Mouse (Mus musculus) myocyte (in vitro differentiated cells): Measurements from ENCODE around the gene Bpifb9b. TPM values are rescaled to one million over a fixed set of nuclear protein-coding genes. Genes with fewer than 3 reads are reported as not detected.
"Not testable (repeated sequence)": the region's sequence is repeated elsewhere in the genome, so short reads cannot be mapped to it uniquely, and the experiment has no call there.

Experiments used
- H3K27me3 ChIP-seq: one replicate; pipeline ENCODE4 v1.6.1; 2011; ENCODE audit not compliant: control insufficient read depth, insufficient read depth, insufficient read length
- H3K36me3 ChIP-seq: one replicate; pipeline ENCODE4 v1.6.1; 2011; ENCODE audit not compliant: control insufficient read depth, insufficient read depth
- H3K4me2 ChIP-seq: one replicate; pipeline ENCODE4 v1.6.1; 2011; ENCODE audit warnings: low read depth, control low read depth
- H3K4me3 ChIP-seq: one replicate; pipeline ENCODE4 v1.5.1; 2011; ENCODE audit warnings: mild to moderate bottlenecking, control low read depth, moderate library complexity
- H3K79me2 ChIP-seq: one replicate; pipeline ENCODE4 v1.6.1; 2011; ENCODE audit not compliant: control insufficient read depth, insufficient read depth
- H3ac ChIP-seq: one replicate; pipeline ENCODE4 v1.6.1; 2011; ENCODE audit not compliant: control insufficient read depth, insufficient read length
- CEBPB ChIP-seq: IDR thresholded peaks from 2 replicates; pipeline ENCODE4 v1.6.1; 2011; ENCODE audit warnings: mild to moderate bottlenecking, moderate library complexity; ENCODE audit not compliant: poor library complexity, insufficient read depth, severe bottlenecking
- E2F4 ChIP-seq: IDR thresholded peaks from one replicate; pipeline ENCODE4 v1.6.1; 2011; ENCODE audit warnings: mild to moderate bottlenecking, control low read depth, moderate library complexity; ENCODE audit not compliant: insufficient read depth
- MAX ChIP-seq: IDR thresholded peaks from one replicate; pipeline ENCODE4 v1.6.1; 2011; ENCODE audit warnings: low read depth, mild to moderate bottlenecking, control low read depth
- MYOD1 ChIP-seq, 3 experiments: IDR thresholded peaks; one replicate each; pipeline ENCODE4 v1.6.1; 2011; ENCODE audit warnings: control low read depth in 2 of 3, low read depth in 2 of 3, mild to moderate bottlenecking in 2 of 3, moderate library complexity in 1 of 3; ENCODE audit not compliant: insufficient read length in 2 of 3, control insufficient read depth in 1 of 3
- MYOG ChIP-seq, 3 experiments: IDR thresholded peaks; one replicate each; pipeline ENCODE4 v1.6.1; 2011; ENCODE audit warnings: control low read depth in 2 of 3, low read depth in 2 of 3, mild to moderate bottlenecking in 2 of 3; ENCODE audit not compliant: insufficient read length in 2 of 3, control insufficient read depth in 1 of 3, insufficient read depth in 1 of 3
- POLR2A ChIP-seq: IDR thresholded peaks from one replicate; pipeline ENCODE4 v1.6.1; 2011; ENCODE audit warnings: low read depth, mild to moderate bottlenecking, control low read depth, moderate library complexity; ENCODE audit not compliant: insufficient read length
- POLR2AphosphoS2 ChIP-seq: IDR thresholded peaks from one replicate; pipeline ENCODE4 v1.6.1; 2011; ENCODE audit warnings: low read depth, control low read depth; ENCODE audit not compliant: insufficient read length
- REST ChIP-seq: IDR thresholded peaks from one replicate; pipeline ENCODE4 v1.6.1; 2011; ENCODE audit warnings: mild to moderate bottlenecking, control low read depth, moderate library complexity; ENCODE audit not compliant: insufficient read depth, insufficient read length
- SRF ChIP-seq: IDR thresholded peaks from one replicate; pipeline ENCODE4 v1.6.1; 2011; ENCODE audit warnings: low read depth; ENCODE audit not compliant: control insufficient read depth, insufficient read length
- TCF12 ChIP-seq: IDR thresholded peaks from one replicate; pipeline ENCODE4 v1.6.1; 2011; ENCODE audit warnings: mild to moderate bottlenecking, control low read depth; ENCODE audit not compliant: poor library complexity, insufficient read depth, severe bottlenecking
- TCF3 ChIP-seq: IDR thresholded peaks from one replicate; pipeline ENCODE4 v1.6.1; 2011; ENCODE audit warnings: low read depth, control low read depth; ENCODE audit not compliant: insufficient read length
- USF1 ChIP-seq: IDR thresholded peaks from one replicate; pipeline ENCODE4 v1.6.1; 2011; ENCODE audit warnings: low read depth, mild to moderate bottlenecking, control low read depth, moderate library complexity
- polyA plus RNA-seq: library from polyadenylated mRNA; unstranded; fragments of >200 nt; fragmentation: generic; extraction: Trizol; gene quantifications from one replicate; pipeline ENCODE4 v1.2.1, GENCODE M21; 2012; ENCODE audit warnings: missing spikeins

Gene Bpifb9b
- polyA plus RNA-seq, 1 experiment = not detected

DNA sequence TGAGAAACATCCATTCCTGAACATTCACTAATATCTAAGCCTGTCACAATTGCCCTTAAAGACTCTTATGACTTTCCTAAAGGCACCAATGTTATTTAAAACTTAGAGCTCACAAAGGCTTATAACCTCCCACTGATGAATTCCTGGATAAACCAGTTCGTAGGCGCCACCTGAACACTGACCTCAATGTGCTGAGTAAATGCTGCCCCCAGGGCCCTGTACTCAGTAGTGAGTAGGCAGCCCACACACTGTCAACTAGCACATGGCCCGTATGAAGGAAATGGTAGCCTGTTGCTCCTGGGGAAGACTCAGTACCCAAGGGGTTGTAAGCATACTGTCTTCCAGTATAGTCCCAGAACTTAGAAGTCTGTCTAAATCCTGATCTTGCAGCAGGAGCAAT, 5.3 kb upstream of the Bpifb9b start:
- no peaks in the 10 kb centered on the region for H3K79me2 ChIP-seq
- H3K4me3 ChIP-seq = no peak overlapping the region
- TF ChIP-seq MAX (no peak), MYOG (IDR thresholded peaks at IDR 0.05; ENCODE audit: control insufficient read depth in 1 of 3, insufficient read depth in 1 of 3, insufficient read length in 2 of 3, low read depth in 2 of 3) (no peak), E2F4 (no peak)
- H3K4me2 ChIP-seq = no peak overlapping the region
- H3K27me3 ChIP-seq = no peaks in the 10 kb centered on the region
- no peaks in the 10 kb centered on the region for H3K36me3 ChIP-seq
- no peak overlapping the region for H3ac ChIP-seq

DNA sequence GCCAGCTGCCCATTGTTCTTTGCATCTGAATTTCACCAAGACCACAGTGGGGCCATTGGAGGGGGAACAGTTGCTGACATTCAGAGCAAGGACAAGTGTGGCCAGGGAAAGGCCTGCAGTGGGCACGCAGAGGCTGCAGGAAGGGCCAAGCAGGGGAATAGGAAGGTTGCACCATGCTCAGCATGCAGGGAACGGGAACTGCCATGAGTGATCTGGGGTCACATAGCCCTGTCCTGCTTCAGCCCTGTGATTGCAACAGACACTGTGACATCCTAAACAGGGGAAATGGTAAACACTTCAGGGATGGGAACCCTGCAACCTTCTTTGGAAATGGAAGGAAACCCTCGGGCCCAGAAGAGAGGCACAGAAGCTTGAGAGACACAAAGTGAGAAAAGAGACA, 2.4 kb upstream of the Bpifb9b start:
- not testable (repeated sequence) for H3K79me2 ChIP-seq, H3K4me3 ChIP-seq, H3K36me3 ChIP-seq, H3K27me3 ChIP-seq, H3K4me2 ChIP-seq, H3ac ChIP-seq

DNA sequence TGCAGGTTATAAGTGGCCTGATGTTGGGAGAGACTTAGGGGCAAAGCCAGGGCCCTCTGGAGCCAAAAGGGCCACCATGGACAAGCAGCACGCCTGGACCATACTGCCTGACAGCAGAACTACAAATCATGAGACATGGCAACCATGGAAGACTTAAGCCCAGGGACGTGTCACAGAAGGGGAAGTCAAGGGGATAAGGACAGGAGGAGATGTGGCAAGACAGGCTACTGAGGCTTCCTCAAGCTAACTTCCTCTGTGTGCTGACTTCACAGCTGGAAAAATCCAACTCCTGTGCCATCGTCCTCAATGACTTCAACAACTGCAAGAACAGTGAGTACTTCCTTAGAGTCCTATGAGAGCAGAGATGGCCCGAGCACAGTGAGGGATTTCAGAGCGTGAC, 6.7 kb downstream of the Bpifb9b start:
- not testable (repeated sequence) for H3K27me3 ChIP-seq, H3K36me3 ChIP-seq, H3K4me3 ChIP-seq, H3K4me2 ChIP-seq, H3ac ChIP-seq, H3K79me2 ChIP-seq

DNA sequence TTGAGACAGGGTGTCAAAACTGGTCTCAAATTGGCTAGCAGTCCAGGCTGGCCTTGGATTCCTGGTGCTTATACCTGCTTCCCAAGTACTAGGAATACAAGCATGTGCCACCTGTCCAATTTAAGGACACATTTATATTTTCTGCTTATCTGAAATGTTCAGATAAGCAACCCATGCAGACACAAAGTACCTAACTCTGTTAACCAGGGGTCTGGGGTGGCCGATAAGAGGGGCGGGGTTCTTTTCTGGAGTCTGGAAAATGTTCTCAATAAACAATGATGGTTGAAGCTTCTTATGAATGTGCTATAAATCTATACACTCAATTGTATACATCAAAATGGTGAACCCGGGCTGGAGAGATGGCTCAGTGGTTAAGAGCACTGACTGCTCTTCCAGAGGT, 19.8 kb downstream of the Bpifb9b start:
- no peaks in the 10 kb centered on the region for H3K79me2 ChIP-seq
- H3K4me3 ChIP-seq = no peak overlapping the region

DNA sequence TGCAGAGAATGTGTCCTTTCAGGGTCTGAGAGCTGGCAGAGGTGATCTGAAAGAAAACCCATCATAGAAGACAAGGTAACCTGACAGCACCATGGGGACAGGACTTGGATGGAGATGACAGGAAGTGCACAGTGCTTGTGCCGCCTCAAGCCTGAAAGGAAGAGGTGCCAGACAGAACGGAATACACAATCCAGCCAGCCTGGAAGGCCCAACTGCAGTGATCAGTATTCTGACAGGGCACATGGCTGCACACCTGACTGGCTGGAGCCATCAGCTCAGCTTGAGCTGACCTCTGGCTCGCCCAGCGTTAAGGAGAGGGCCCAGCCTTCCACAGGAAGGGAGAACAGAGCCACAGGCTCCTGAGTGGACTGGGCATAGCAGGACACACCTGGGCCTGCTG, 28.5 kb downstream of the Bpifb9b start:
- no peak overlapping the region for H3K4me3 ChIP-seq
- no peak overlapping the region for H3K4me2 ChIP-seq
- no peak overlapping the region for H3ac ChIP-seq
- TF ChIP-seq REST = no peak
- TF ChIP-seq POLR2AphosphoS2 = no peak
- no peak for TF ChIP-seq TCF12
- TF ChIP-seq CEBPB = no peak
- no peak for TF ChIP-seq TCF3
- TF ChIP-seq SRF = no peak
- no peak for TF ChIP-seq USF1
- TF ChIP-seq MAX = no peak
- TF ChIP-seq MYOD1 (IDR thresholded peaks at IDR 0.05; ENCODE audit: control insufficient read depth in 1 of 3, insufficient read length in 2 of 3, low read depth in 2 of 3) = no peak
- TF ChIP-seq MYOG (IDR thresholded peaks at IDR 0.05; ENCODE audit: control insufficient read depth in 1 of 3, insufficient read depth in 1 of 3, insufficient read length in 2 of 3, low read depth in 2 of 3) = no peak
- TF ChIP-seq POLR2A = no peak
- no peak for TF ChIP-seq E2F4
- no peaks in the 10 kb centered on the region for H3K27me3 ChIP-seq
- H3K79me2 ChIP-seq = no peaks in the 10 kb centered on the region
- H3K36me3 ChIP-seq = peaks cover 11% of the 10 kb centered on the region

More for the DNA sequence above, 19.8 kb downstream of the Bpifb9b start:
- Histone ChIP-seq H3K4me2 (no peak overlapping the region), H3ac (no peak overlapping the region), H3K27me3 (peaks cover 17% of the 10 kb centered on the region), H3K36me3 (no peaks in the 10 kb centered on the region)
- TF ChIP-seq POLR2AphosphoS2 (no peak), TCF12 (no peak), TCF3 (no peak), CEBPB (no peak), SRF (no peak), MYOD1 (IDR thresholded peaks at IDR 0.05; ENCODE audit: control insufficient read depth in 1 of 3, insufficient read length in 2 of 3, low read depth in 2 of 3) (no peak), REST (no peak), MYOG (IDR thresholded peaks at IDR 0.05; ENCODE audit: control insufficient read depth in 1 of 3, insufficient read depth in 1 of 3, insufficient read length in 2 of 3, low read depth in 2 of 3) (no peak), USF1 (no peak), E2F4 (no peak), POLR2A (no peak), MAX (no peak)

DNA sequence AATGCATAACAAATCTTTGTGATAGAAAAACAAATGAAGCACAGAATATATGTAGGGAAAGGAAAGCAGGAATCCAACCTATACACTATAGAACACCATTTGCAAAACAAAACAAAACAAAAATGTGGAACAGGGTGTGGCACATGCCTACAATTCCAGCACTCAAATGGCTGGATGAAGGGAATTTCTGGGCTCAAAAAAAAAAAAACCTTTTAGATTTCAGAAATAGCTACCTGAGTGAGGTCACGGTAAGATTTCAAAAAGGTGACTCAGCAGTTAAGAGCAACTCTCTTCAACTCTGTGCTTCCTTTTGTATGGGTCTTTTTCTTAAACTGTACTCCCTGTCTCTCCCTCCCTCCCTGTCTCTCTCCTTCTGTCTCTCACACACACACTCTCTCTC, 31.1 kb downstream of the Bpifb9b start:
- H3K79me2 ChIP-seq = no peaks in the 10 kb centered on the region
- H3K4me3 ChIP-seq = no peak overlapping the region
- TF ChIP-seq E2F4 (no peak), POLR2AphosphoS2 (no peak), MYOD1 (IDR thresholded peaks at IDR 0.05; ENCODE audit: control insufficient read depth in 1 of 3, insufficient read length in 2 of 3, low read depth in 2 of 3) (no peak), SRF (no peak), MYOG (IDR thresholded peaks at IDR 0.05; ENCODE audit: control insufficient read depth in 1 of 3, insufficient read depth in 1 of 3, insufficient read length in 2 of 3, low read depth in 2 of 3) (no peak), POLR2A (no peak), TCF12 (no peak), USF1 (no peak)
- peaks cover 31% of the 10 kb centered on the region for H3K36me3 ChIP-seq
- no peak overlapping the region for H3ac ChIP-seq
- no peak overlapping the region for H3K4me2 ChIP-seq
- H3K27me3 ChIP-seq = no peaks in the 10 kb centered on the region
